Mouse (Mus musculus): ENCODE results near the gene Pptc7. TPM values are rescaled to one million over a fixed set of nuclear protein-coding genes. Genes with fewer than 3 reads are reported as not detected.

Pptc7 gene
- total RNA-seq, 1 experiment, result 21.1 TPM

- Histone ChIP-seq H3K36me3 (ENCODE audit: control insufficient read depth, insufficient read depth, low read length, poor library complexity, severe bottlenecking) (peaks cover 11% of the 10 kb centered on the region; the same call in 1 of the 2 replicates), H3K27ac (ENCODE audit: insufficient read depth, low read depth, low read length, poor library complexity, severe bottlenecking) (no peak overlapping the region), H3K9me3 (ENCODE audit: control insufficient read depth, insufficient read depth, low read depth, low read length) (no peaks in the 10 kb centered on the region), H3K4me1 (ENCODE audit: control insufficient read depth in 2 of 2, insufficient read depth in 2 of 2, low read length in 2 of 2, poor library complexity in 1 of 2) (peaks cover 9 to 10% of the 10 kb centered on the region in 2 experiments), H3K4me3 (ENCODE audit: insufficient read depth in 1 of 2, low read depth in 1 of 2, low read length in 2 of 2, poor library complexity in 1 of 2, severe bottlenecking in 1 of 2) (no peak overlapping the region), H3K9ac (ENCODE audit: insufficient read depth, low read depth, low read length, poor library complexity, severe bottlenecking) (no peak overlapping the region)
- no peak for TF ChIP-seq CHD2 (IDR thresholded peaks at IDR 0.05; ENCODE audit: low read depth, low read length)
- no peak for TF ChIP-seq HCFC1 (IDR thresholded peaks at IDR 0.05; ENCODE audit: borderline replicate concordance, insufficient read depth, low read length)
- TF ChIP-seq ZC3H11A (IDR thresholded peaks at IDR 0.05; ENCODE audit: borderline replicate concordance, low read depth, low read length), result no peak
- no peak for TF ChIP-seq MAFK (IDR thresholded peaks at IDR 0.05; ENCODE audit: insufficient read depth, low read depth, low read length)
- TF ChIP-seq ZNF384 (IDR thresholded peaks at IDR 0.05; ENCODE audit: low read depth, low read length), result no peak
- no peak for DNase-seq (ENCODE audit: low read depth, low spot score)
- in situ Hi-C loops (cut with MboI; ENCODE audit: low sequenced_read_pairs in 2 of 2, unreplicated experiment in 2 of 2), result no loop called here
Measured at GRCm38 (mm10) chr5:122306536-122306935, 22.4 kb downstream of the Pptc7 start.

- no peak for TF ChIP-seq CHD2 (IDR thresholded peaks at IDR 0.05; ENCODE audit: low read depth, low read length)
- no peak for TF ChIP-seq ZNF384 (IDR thresholded peaks at IDR 0.05; ENCODE audit: low read depth, low read length)
- no peak for TF ChIP-seq HCFC1 (IDR thresholded peaks at IDR 0.05; ENCODE audit: borderline replicate concordance, insufficient read depth, low read length)
- no peak for TF ChIP-seq MAFK (IDR thresholded peaks at IDR 0.05; ENCODE audit: insufficient read depth, low read depth, low read length)
- no peak for TF ChIP-seq ZC3H11A (IDR thresholded peaks at IDR 0.05; ENCODE audit: borderline replicate concordance, low read depth, low read length)
- Histone ChIP-seq H3K9ac (ENCODE audit: insufficient read depth, low read depth, low read length, poor library complexity, severe bottlenecking) (no peak overlapping the region), H3K9me3 (ENCODE audit: control insufficient read depth, insufficient read depth, low read depth, low read length) (no peaks in the 10 kb centered on the region), H3K4me3 (ENCODE audit: insufficient read depth in 1 of 2, low read depth in 1 of 2, low read length in 2 of 2, poor library complexity in 1 of 2, severe bottlenecking in 1 of 2) (no peak overlapping the region), H3K36me3 (ENCODE audit: control insufficient read depth, insufficient read depth, low read length, poor library complexity, severe bottlenecking) (peaks cover 30% of the 10 kb centered on the region; the same call in 1 of the 2 replicates), H3K27ac (ENCODE audit: insufficient read depth, low read depth, low read length, poor library complexity, severe bottlenecking) (no peak overlapping the region), H3K4me1 (ENCODE audit: control insufficient read depth in 2 of 2, insufficient read depth in 2 of 2, low read length in 2 of 2, poor library complexity in 1 of 2) (peaks cover 3 to 14% of the 10 kb centered on the region in 2 experiments; a peak in 3 of 4 replicates)
- in situ Hi-C loops (cut with MboI; ENCODE audit: low sequenced_read_pairs in 2 of 2, unreplicated experiment in 2 of 2), result no loop called here
- no peak for DNase-seq (ENCODE audit: low read depth, low spot score)
Measured at GRCm38 (mm10) chr5:122310699-122311098, 26.5 kb downstream of the Pptc7 start.

DNA sequence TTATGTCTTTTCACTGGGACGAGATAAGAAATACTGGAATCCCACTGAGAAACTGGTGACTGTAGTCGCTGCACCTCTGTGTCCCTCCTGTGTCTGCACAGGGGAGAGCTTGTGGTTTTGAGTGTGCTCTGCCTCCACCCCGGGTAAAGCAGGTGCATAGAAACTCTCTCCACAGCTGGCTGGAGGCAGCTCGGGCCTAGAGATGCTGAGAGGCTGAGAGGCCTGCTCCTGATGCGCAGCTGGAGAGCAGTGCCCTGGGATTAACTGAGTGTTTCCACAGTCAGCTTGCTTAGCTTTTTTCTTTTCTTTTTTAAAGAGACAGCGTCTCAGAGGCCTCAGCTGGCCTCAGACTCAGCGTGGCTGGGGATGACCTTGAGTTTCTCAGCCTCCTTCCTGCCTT lies 27.5 kb downstream of the Pptc7 start:
- DNase-seq (ENCODE audit: low read depth, low spot score), result no peak
- H3K9me3 ChIP-seq (ENCODE audit: control insufficient read depth, insufficient read depth, low read depth, low read length), result no peaks in the 10 kb centered on the region
- peaks cover 3 to 17% of the 10 kb centered on the region in 2 experiments; a peak in 3 of 4 replicates for H3K4me1 ChIP-seq (ENCODE audit: control insufficient read depth in 2 of 2, insufficient read depth in 2 of 2, low read length in 2 of 2, poor library complexity in 1 of 2)
- no peak overlapping the region for H3K27ac ChIP-seq (ENCODE audit: insufficient read depth, low read depth, low read length, poor library complexity, severe bottlenecking)
- peaks cover 30% of the 10 kb centered on the region; the same call in 1 of the 2 replicates for H3K36me3 ChIP-seq (ENCODE audit: control insufficient read depth, insufficient read depth, low read length, poor library complexity, severe bottlenecking)
- no peak overlapping the region for H3K4me3 ChIP-seq (ENCODE audit: insufficient read depth in 1 of 2, low read depth in 1 of 2, low read length in 2 of 2, poor library complexity in 1 of 2, severe bottlenecking in 1 of 2)
- TF ChIP-seq ZNF384 (IDR thresholded peaks at IDR 0.05; ENCODE audit: low read depth, low read length) (no peak), HCFC1 (IDR thresholded peaks at IDR 0.05; ENCODE audit: borderline replicate concordance, insufficient read depth, low read length) (no peak)
- in situ Hi-C loops (cut with MboI; ENCODE audit: low sequenced_read_pairs in 2 of 2, unreplicated experiment in 2 of 2), result no loop called here
- H3K9ac ChIP-seq (ENCODE audit: insufficient read depth, low read depth, low read length, poor library complexity, severe bottlenecking), result no peak overlapping the region

DNA sequence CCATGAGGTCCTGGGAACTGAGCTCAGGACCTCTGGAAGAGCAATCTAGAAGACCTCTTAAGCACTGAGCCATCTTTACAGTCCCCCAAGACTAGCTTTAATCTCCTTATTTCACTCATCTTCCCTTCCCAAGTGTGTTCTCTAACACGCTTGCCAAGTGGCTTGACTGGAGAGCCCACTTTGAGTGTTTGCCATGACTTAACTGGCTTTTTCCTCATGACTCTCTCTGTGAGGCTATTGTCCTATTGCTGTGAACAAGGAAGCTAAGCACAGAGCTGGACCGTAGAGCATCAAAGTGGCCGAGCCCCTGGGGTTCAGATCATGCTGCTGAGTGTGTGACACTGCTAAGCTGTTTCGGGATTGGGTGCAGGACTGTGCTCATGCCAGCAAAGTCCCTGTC lies 28.2 kb downstream of the Pptc7 start:
- Histone ChIP-seq H3K9me3 (ENCODE audit: control insufficient read depth, insufficient read depth, low read depth, low read length) (no peaks in the 10 kb centered on the region), H3K4me3 (ENCODE audit: insufficient read depth in 1 of 2, low read depth in 1 of 2, low read length in 2 of 2, poor library complexity in 1 of 2, severe bottlenecking in 1 of 2) (no peak overlapping the region), H3K4me1 (ENCODE audit: control insufficient read depth in 2 of 2, insufficient read depth in 2 of 2, low read length in 2 of 2, poor library complexity in 1 of 2) (peaks cover 3 to 23% of the 10 kb centered on the region in 2 experiments; a peak in 3 of 4 replicates), H3K36me3 (ENCODE audit: control insufficient read depth, insufficient read depth, low read length, poor library complexity, severe bottlenecking) (peaks cover 33% of the 10 kb centered on the region; the same call in 1 of the 2 replicates), H3K9ac (ENCODE audit: insufficient read depth, low read depth, low read length, poor library complexity, severe bottlenecking) (no peak overlapping the region), H3K27ac (ENCODE audit: insufficient read depth, low read depth, low read length, poor library complexity, severe bottlenecking) (no peak overlapping the region; the same call in 1 of the 2 replicates)
- TF ChIP-seq MAFK (IDR thresholded peaks at IDR 0.05; ENCODE audit: insufficient read depth, low read depth, low read length) (no peak), HCFC1 (IDR thresholded peaks at IDR 0.05; ENCODE audit: borderline replicate concordance, insufficient read depth, low read length) (no peak), ZNF384 (IDR thresholded peaks at IDR 0.05; ENCODE audit: low read depth, low read length) (no peak), CHD2 (IDR thresholded peaks at IDR 0.05; ENCODE audit: low read depth, low read length) (no peak), ZC3H11A (IDR thresholded peaks at IDR 0.05; ENCODE audit: borderline replicate concordance, low read depth, low read length) (no peak)
- DNase-seq (ENCODE audit: low read depth, low spot score), result no peak
- in situ Hi-C loops (cut with MboI; ENCODE audit: low sequenced_read_pairs in 2 of 2, unreplicated experiment in 2 of 2), result no loop called here
